Mouse (Mus musculus) cerebellum, adult 2 months (tissue): ENCODE results near the gene Gnao1. TPM values are rescaled to one million over a fixed set of nuclear protein-coding genes. Genes with fewer than 3 reads are reported as not detected.

Source experiments
- DNase-seq, 2 experiments: peaks; one replicate each; pipeline ENCODE4 v3.0.0; 2021
- H3K27ac ChIP-seq: fragments of 200-500 bp; 2 replicates; pipeline ENCODE4 v1.5.1; 2012; ENCODE audit warnings: low read length, control low read depth, inconsistent platforms; ENCODE audit not compliant: insufficient read depth
- H3K27me3 ChIP-seq: fragments of 200-500 bp; 2 replicates; pipeline ENCODE4 v1.6.1; 2012; ENCODE audit warnings: inconsistent platforms, mild to moderate bottlenecking, low read length, moderate library complexity; ENCODE audit not compliant: control insufficient read depth, insufficient read depth
- H3K4me1 ChIP-seq: fragments of 200-500 bp; 2 replicates; pipeline ENCODE4 v1.6.1; 2011; ENCODE audit warnings: low read length; ENCODE audit not compliant: control insufficient read depth, insufficient read depth
- H3K4me3 ChIP-seq: fragments of 200-500 bp; replicated peaks from 2 replicates; pipeline ENCODE3; 2011; ENCODE audit warnings: mild to moderate bottlenecking, low read depth, low read length, control low read depth; ENCODE audit not compliant: insufficient read depth
- CTCF ChIP-seq: fragments of 200-500 bp; IDR thresholded peaks from 2 replicates; pipeline ENCODE4 v1.5.1; 2011; ENCODE audit warnings: low read depth, mild to moderate bottlenecking, control low read depth, low read length, moderate library complexity, borderline replicate concordance; ENCODE audit not compliant: insufficient read depth
- POLR2A ChIP-seq: fragments of 200-500 bp; IDR thresholded peaks from 2 replicates; pipeline ENCODE4 v1.6.1; 2011; ENCODE audit warnings: low read length, control low read depth, borderline replicate concordance; ENCODE audit not compliant: insufficient read depth
- WGBS: fragments of 180-500 bp; shearing (Covaris S2); methylation state at CpG from one replicate; pipeline ENCODE4 v1.1.7; 2018; 5-methylcytosine and 5-hydroxymethylcytosine counted together
- polyA plus RNA-seq: library from polyadenylated mRNA; depleted of rRNA; stranded (reverse); fragments of >200 nt; gene quantifications from 2 replicates; pipeline ENCODE4 v1.2.3, GENCODE M21; 2012

Gene Gnao1
- polyA plus RNA-seq, 1 experiment, result 345 TPM

GRCm38 (mm10) chr8:93888150-93888676, 78.4 kb downstream of the Gnao1 start:
- no peak overlapping the region for H3K4me3 ChIP-seq
- DNase-seq, result peak in 1 of 2 experiments; percentile 25
- peaks cover 61% of the 10 kb centered on the region for H3K4me1 ChIP-seq
- 34% methylated on average over 4 of the region's 4 CpGs for whole genome bisulfite sequencing
- H3K27me3 ChIP-seq, result no peaks in the 10 kb centered on the region
- H3K27ac ChIP-seq, result peak overlapping the region; percentile 44; the same call in 1 of the 2 replicates
- TF ChIP-seq POLR2A, result no peak
- no peak for TF ChIP-seq CTCF

- 31% methylated on average over 11 of the region's 11 CpGs for WGBS
- Histone ChIP-seq H3K27ac (peak overlapping the region; percentile 77), H3K4me3 (no peak overlapping the region), H3K27me3 (no peaks in the 10 kb centered on the region), H3K4me1 (peaks cover 63% of the 10 kb centered on the region)
- TF ChIP-seq CTCF (no peak), POLR2A (no peak)
- peak in 1 of 2 experiments; percentile 25 for DNase-seq
These were observed 79.1 kb downstream of the Gnao1 start for GRCm38 (mm10) chr8:93888702-93889480.

GRCm38 (mm10) chr8:93893556-93893955, 83.8 kb downstream of the Gnao1 start:
- no peak for DNase-seq
- H3K4me3 ChIP-seq, result no peak overlapping the region
- H3K4me1 ChIP-seq, result peaks cover 42% of the 10 kb centered on the region
- 11% methylated on average over 3 of the region's 3 CpGs for WGBS
- peak overlapping the region; percentile 62; the same call in 1 of the 2 replicates for H3K27ac ChIP-seq
- TF ChIP-seq POLR2A (no peak), CTCF (no peak)
- no peaks in the 10 kb centered on the region for H3K27me3 ChIP-seq

GRCm38 (mm10) chr8:93896841-93897551, 87.2 kb downstream of the Gnao1 start:
- 61% methylated on average over 7 of the region's 7 CpGs for WGBS
- H3K27ac ChIP-seq, result 0 out of 2 replicates have a peak overlapping the region, but pooled peaks have one; percentile 13
- DNase-seq, result no peak
- no peak overlapping the region for H3K4me3 ChIP-seq
- peaks cover 46% of the 10 kb centered on the region for H3K4me1 ChIP-seq
- H3K27me3 ChIP-seq, result no peaks in the 10 kb centered on the region
- no peak for TF ChIP-seq POLR2A

- Histone ChIP-seq H3K4me1 (peaks cover 44% of the 10 kb centered on the region), H3K27me3 (no peaks in the 10 kb centered on the region), H3K4me3 (no peak overlapping the region), H3K27ac (no peak overlapping the region)
- no peak for DNase-seq
- no peak for TF ChIP-seq CTCF
- no peak for TF ChIP-seq POLR2A
- WGBS, result 65% methylated on average over 4 of the region's 4 CpGs
These were observed 88.8 kb downstream of the Gnao1 start for GRCm38 (mm10) chr8:93898570-93898969.

- WGBS, result 60% methylated on average over 3 of the region's 3 CpGs
These were observed 92.3 kb downstream of the Gnao1 start for GRCm38 (mm10) chr8:93902040-93902439.

GRCm38 (mm10) chr8:93906961-93907360, 97.2 kb downstream of the Gnao1 start:
- Histone ChIP-seq H3K27me3 (no peaks in the 10 kb centered on the region), H3K4me1 (peaks cover 69% of the 10 kb centered on the region), H3K4me3 (no peak overlapping the region), H3K27ac (peak overlapping the region; percentile 93)
- no peak for DNase-seq
- TF ChIP-seq POLR2A (no peak), CTCF (no peak)
- 51% methylated on average over 6 of the region's 6 CpGs for WGBS

More at GRCm38 (mm10) chr8:93902040-93902439, 92.3 kb downstream of the Gnao1 start:
- H3K4me1 ChIP-seq, result peaks cover 52% of the 10 kb centered on the region
- DNase-seq, result no peak
- H3K27me3 ChIP-seq, result no peaks in the 10 kb centered on the region
- no peak for TF ChIP-seq POLR2A
- TF ChIP-seq CTCF, result no peak
- H3K27ac ChIP-seq, result peak overlapping the region; percentile 66
- no peak overlapping the region for H3K4me3 ChIP-seq
